ENCODE assay signal across 15 mouse cellular contexts in genomic region chr2:163662698-163663221, GRCm38 (mm10). TPM values are rescaled to one million over a fixed set of nuclear protein-coding genes. Genes with fewer than 3 reads are reported as not detected.
DNase-seq lines count a peak whose midpoint lies in the region; ATAC-seq and TF ChIP-seq lines count a peak whose summit lies in the region.
"Had no signal": no experiment of that assay in that cellular context is flagged by ENCODE, and none has a peak within 500 bp of the region (broad histone marks: within the 10 kb centered on the region; RNA-seq: fewer than 3 reads in every experiment).

No protein-coding gene starts in this region.

- TF ChIP-seq POLR2A in heart, adult 2 months (IDR thresholded peaks at IDR 0.05; ENCODE audit: insufficient read depth, low read depth, low read length), result no peak

- H3K79me2 ChIP-seq in heart, adult 2 months (replicated peaks; ENCODE audit: control insufficient read depth, insufficient read depth, low read length), result peaks cover 5% of the 10 kb centered on the region

- intact Hi-C loops in heart, adult 2 months (cut with DNase I), result no loop called here
- intact Hi-C loops in heart, postnatal 36 days (cut with DNase I), result no loop called here

- no peaks in the 10 kb centered on the region for H3K27me3 ChIP-seq in heart, adult 2 months (ENCODE audit: control insufficient read depth, insufficient read depth, low read length)

- WGBS in heart, adult 2 months, result 44% methylated on average over 2 of the region's 2 CpGs

- H3K4me3 ChIP-seq in heart, adult 2 months, result no peak overlapping the region
- H3K4me3 ChIP-seq: erythroblast, embryonic 14.5 days had no signal

- no peak for TF ChIP-seq CTCF in heart, adult 2 months (IDR thresholded peaks at IDR 0.05)

- DNase-seq in heart, adult 2 months, result no peak
- DNase-seq in heart, postnatal 36 days, result no peak
- DNase-seq in A20 (ENCODE audit: low read depth, low spot score) (peak; percentile 97), adipocyte (ENCODE audit: low spot score) (no peak)
- DNase-seq in cerebellum, postnatal 25 days, result no peak
- DNase-seq: cerebellum, adult 9-11 months; heart, postnatal 4 days; layer of hippocampus, adult 9-11 months; lung, adult 18-20 months had no signal

- no peak overlapping the region for H3K9ac ChIP-seq in heart, adult 2 months (ENCODE audit: low read depth, low read length)

- ATAC-seq in common myeloid progenitor, adult 5-6 weeks (replicated peaks; ENCODE audit: low read depth, poor library complexity, severe bottlenecking), result peak; percentile 41
- peak; percentile 78 for ATAC-seq in neutrophil, adult 5-6 weeks (ENCODE audit: extremely low read depth, insufficient number of reproducible peaks, low FRiP score, poor library complexity, severe bottlenecking)
- ATAC-seq in frontal cortex, adult (ENCODE audit: low TSS enrichment), result no peak
- ATAC-seq: inflammation-experienced regulatory T-cells, adult 6 months had no signal

- no peak for TF ChIP-seq EP300 in heart, adult 2 months (IDR thresholded peaks at IDR 0.05; ENCODE audit: insufficient read depth, low read depth, low read length)

- peaks cover 20% of the 10 kb centered on the region for H3K4me1 ChIP-seq in heart, adult 2 months (ENCODE audit: control insufficient read depth, insufficient read depth, low read length)

- peak overlapping the region; percentile 52 for H3K27ac ChIP-seq in heart, adult 2 months
- H3K27ac ChIP-seq: kidney, postnatal 0 days had no signal

- peaks cover 7% of the 10 kb centered on the region for H3K36me3 ChIP-seq in heart, adult 2 months (ENCODE audit: control insufficient read depth, insufficient read depth, low read length)

RNA-seq across cellular contexts. Expression of gene Pkig, which starts 4.6 kb away (rescaled TPM):
- 100 to 1,000 TPM; 214 to 237 TPM for total RNA-seq in heart, adult 2 months (2021)
- 344 and 361 TPM in 2 replicates for polyA plus RNA-seq in heart, adult 2 months (2012; rRNA removed)
- 100 to 1,000 TPM; 221 to 229 TPM for total RNA-seq in heart, postnatal 36 days (2021)
- 44.8 and 45.5 TPM in 2 replicates for total RNA-seq in common myeloid progenitor, adult 5-6 weeks (2017)
- 93.6 and 95.4 TPM in 2 replicates for total RNA-seq in neutrophil, adult 5-6 weeks (2017)

RNA-seq across cellular contexts. Expression of gene Serinc3, which starts 17.8 kb away (rescaled TPM):
- 100 to 1,000 TPM; 294 to 351 TPM for total RNA-seq in heart, adult 2 months (2021)
- polyA plus RNA-seq in heart, adult 2 months (2012; rRNA removed), result 264 and 414 TPM in 2 replicates
- total RNA-seq in heart, postnatal 36 days (2021), result 100 to 1,000 TPM; 316 to 421 TPM
- 646 and 682 TPM in 2 replicates for total RNA-seq in common myeloid progenitor, adult 5-6 weeks (2017)
- 754 and 769 TPM in 2 replicates for total RNA-seq in neutrophil, adult 5-6 weeks (2017)
